Comparison of ENCODE assay signal across 9 mouse cellular contexts in the genomic region with DNA sequence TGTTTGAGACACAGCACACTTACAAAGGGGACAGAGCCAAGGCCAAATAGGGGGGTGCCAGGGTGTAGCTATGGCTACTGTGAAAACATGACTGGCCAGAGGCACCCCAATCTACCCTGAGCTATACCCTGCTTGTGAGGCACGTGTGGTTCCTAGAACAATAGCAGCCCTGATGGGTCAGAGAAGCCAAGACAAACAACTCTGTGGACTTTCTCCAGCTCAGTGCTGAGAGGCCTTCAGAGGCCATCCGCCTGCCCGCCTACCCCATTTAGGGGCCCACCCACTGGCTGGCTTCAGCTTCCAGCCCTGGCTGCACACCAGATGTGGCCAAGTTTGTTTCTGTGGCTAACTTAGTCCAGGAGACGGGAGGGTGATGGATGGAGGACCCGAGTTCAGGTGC. TPM values are rescaled to one million over a fixed set of nuclear protein-coding genes. Genes with fewer than 3 reads are reported as not detected.
A peak's percentile ranks its signal among the peaks of the same experiment; 100 is the strongest.
DNase-seq lines count a peak whose midpoint lies in the region; ATAC-seq lines count a peak whose summit lies in the region.
"Had no signal": no experiment of that assay in that cellular context is flagged by ENCODE, and none has a peak within 500 bp of the region (broad histone marks: within the 10 kb centered on the region; RNA-seq: fewer than 3 reads in every experiment).

No protein-coding gene starts in this region.

- H3K27me3 ChIP-seq in embryonic facial prominence, embryonic 10.5 days (replicated peaks; ENCODE audit: low read depth, poor library complexity, severe bottlenecking), result no peaks in the 10 kb centered on the region
- no peaks in the 10 kb centered on the region for H3K27me3 ChIP-seq in hindbrain, embryonic 16.5 days (replicated peaks; ENCODE audit: control insufficient read depth, insufficient read depth, low read length)
- no peaks in the 10 kb centered on the region for H3K27me3 ChIP-seq in lung, embryonic 16.5 days (ENCODE audit: control insufficient read depth, insufficient read depth, low read depth, low read length)
- H3K27me3 ChIP-seq in forebrain, embryonic 12.5 days, result no peaks in the 10 kb centered on the region

- H3K4me1 ChIP-seq in embryonic facial prominence, embryonic 10.5 days, result peaks cover 24% of the 10 kb centered on the region
- no peaks in the 10 kb centered on the region; the same call in 1 of the 2 replicates for H3K4me1 ChIP-seq in hindbrain, embryonic 16.5 days (ENCODE audit: control insufficient read depth, insufficient read depth, low read depth, low read length)
- H3K4me1 ChIP-seq in lung, embryonic 16.5 days (replicated peaks; ENCODE audit: control insufficient read depth, insufficient read depth, low read length), result peaks cover 10% of the 10 kb centered on the region
- H3K4me1 ChIP-seq in forebrain, embryonic 12.5 days, result peaks cover 8% of the 10 kb centered on the region; the same call in 1 of the 2 replicates

- 54% methylated on average over 5 of the region's 5 CpGs for WGBS in embryonic facial prominence, embryonic 10.5 days
- WGBS in hindbrain, embryonic 16.5 days, result 50% methylated on average over 5 of the region's 5 CpGs
- 40% methylated on average over 5 of the region's 5 CpGs for WGBS in lung, embryonic 16.5 days
- 76% methylated on average over 5 of the region's 5 CpGs for WGBS in forebrain, embryonic 12.5 days

- no peak overlapping the region for H3K9ac ChIP-seq in hindbrain, embryonic 16.5 days (ENCODE audit: low read depth, low read length)
- H3K9ac ChIP-seq in lung, embryonic 16.5 days (ENCODE audit: low read length), result no peak overlapping the region
- H3K9ac ChIP-seq in forebrain, embryonic 12.5 days, result no peak overlapping the region

- peak; percentile 28 for DNase-seq in embryo, embryonic 10 days (ENCODE audit: low spot score)
- DNase-seq in embryo, embryonic 9.5 days (ENCODE audit: extremely low spot score), result no peak
- no peak for DNase-seq in embryonic facial prominence, embryonic 10.5 days (ENCODE audit: low spot score)
- DNase-seq in right cerebral cortex, adult 2 months (ENCODE audit: low spot score in 2 of 2), result no peak
- no peak for DNase-seq in urinary bladder, postnatal 25 days (ENCODE audit: low spot score)

- no peaks in the 10 kb centered on the region for H3K9me3 ChIP-seq in embryonic facial prominence, embryonic 10.5 days
- no peaks in the 10 kb centered on the region for H3K9me3 ChIP-seq in hindbrain, embryonic 16.5 days (ENCODE audit: control insufficient read depth, low read length)
- no peaks in the 10 kb centered on the region for H3K9me3 ChIP-seq in lung, embryonic 16.5 days (ENCODE audit: control insufficient read depth, low read length)
- H3K9me3 ChIP-seq in forebrain, embryonic 12.5 days, result no peaks in the 10 kb centered on the region

- H3K4me2 ChIP-seq in hindbrain, embryonic 16.5 days (ENCODE audit: low read length), result no peak overlapping the region
- no peak overlapping the region for H3K4me2 ChIP-seq in lung, embryonic 16.5 days (ENCODE audit: low read depth, low read length)
- H3K4me2 ChIP-seq in forebrain, embryonic 12.5 days, result no peak overlapping the region

- H3K27ac ChIP-seq in embryonic facial prominence, embryonic 10.5 days (replicated peaks), result peak overlapping the region; percentile 40; the same call in 1 of the 2 replicates
- no peak overlapping the region for H3K27ac ChIP-seq in hindbrain, embryonic 16.5 days (ENCODE audit: low read depth, low read length)
- H3K27ac ChIP-seq in lung, embryonic 16.5 days (ENCODE audit: low read length), result peak overlapping the region; percentile 38
- H3K27ac ChIP-seq in forebrain, embryonic 12.5 days, result no peak overlapping the region

- peaks cover 98% of the 10 kb centered on the region for H3K36me3 ChIP-seq in embryonic facial prominence, embryonic 10.5 days (replicated peaks)
- H3K36me3 ChIP-seq in hindbrain, embryonic 16.5 days (ENCODE audit: control insufficient read depth, insufficient read depth, low read length), result peaks cover 28% of the 10 kb centered on the region
- H3K36me3 ChIP-seq in lung, embryonic 16.5 days (ENCODE audit: control insufficient read depth, insufficient read depth, low read length), result peaks cover 16% of the 10 kb centered on the region
- peaks cover 73% of the 10 kb centered on the region for H3K36me3 ChIP-seq in forebrain, embryonic 12.5 days (replicated peaks)

- ATAC-seq in hindbrain, embryonic 16.5 days, result peak; percentile 54
- peak; percentile 66 for ATAC-seq in lung, embryonic 16.5 days (ENCODE audit: low read depth)
- ATAC-seq in forebrain, embryonic 12.5 days (ENCODE audit: low FRiP score), result no peak

- no peak overlapping the region for H3K4me3 ChIP-seq in embryonic facial prominence, embryonic 10.5 days
- no peak overlapping the region for H3K4me3 ChIP-seq in hindbrain, embryonic 16.5 days (ENCODE audit: low read length)
- no peak overlapping the region for H3K4me3 ChIP-seq in lung, embryonic 16.5 days (ENCODE audit: low read length)
- no peak overlapping the region for H3K4me3 ChIP-seq in forebrain, embryonic 12.5 days (replicated peaks)
- H3K4me3 ChIP-seq: myocyte had no signal

RNA-seq across cellular contexts. Expression of a gene that starts 52.6 kb away (rescaled TPM):
- 55.5 and 59.2 TPM in 2 replicates for polyA plus RNA-seq in embryonic facial prominence, embryonic 10.5 days (2016; fragmentation: Nextera tagmentation; extraction: Ambion mirVana)
- 108 TPM in 2 replicates for polyA plus RNA-seq in hindbrain, embryonic 16.5 days (2015; fragmentation: Nextera tagmentation; extraction: Ambion mirVana)
- polyA plus RNA-seq in lung, embryonic 16.5 days (2015; fragmentation: Nextera tagmentation; extraction: Ambion mirVana), result 47.1 and 51.7 TPM in 2 replicates
- 67.6 and 79.0 TPM in 2 replicates for polyA plus RNA-seq in forebrain, embryonic 12.5 days (2016; fragmentation: Nextera tagmentation; extraction: Ambion mirVana)

Comparison
In these comparisons a context has a peak if more than half of its experiments do, and no peak if none do; other contexts are left out.
1. H3K27ac ChIP-seq: peak in embryonic facial prominence, embryonic 10.5 days (single experiment) and lung, embryonic 16.5 days (single experiment); none in hindbrain, embryonic 16.5 days (single experiment) and forebrain, embryonic 12.5 days (single experiment).